In the genomic region with DNA sequence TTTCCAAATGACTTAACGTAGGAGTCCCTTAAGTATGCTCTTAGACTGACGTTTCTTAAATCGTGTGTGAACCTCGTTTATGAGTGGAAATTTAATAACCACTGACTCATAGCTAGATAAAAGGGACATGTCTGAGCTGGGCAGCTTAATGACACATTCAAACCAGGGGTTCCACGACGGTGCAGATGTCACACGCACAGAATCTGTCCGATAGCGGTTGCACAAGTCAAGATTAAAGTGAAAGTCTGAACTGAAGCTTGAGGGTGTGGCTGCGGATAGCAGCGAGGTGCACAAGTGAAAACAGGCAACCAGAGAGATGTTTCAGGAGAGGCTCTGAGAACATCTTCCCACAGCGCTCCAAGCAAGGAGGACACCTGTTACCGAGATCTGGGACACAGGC, we compare ENCODE assay signal across 13 mouse cellular contexts. TPM values are rescaled to one million over a fixed set of nuclear protein-coding genes. Genes with fewer than 3 reads are reported as not detected.
DNase-seq lines count a peak whose midpoint lies in the region; ATAC-seq and TF ChIP-seq lines count a peak whose summit lies in the region.
"Had no signal": no experiment of that assay in that cellular context is flagged by ENCODE, and none has a peak within 500 bp of the region (broad histone marks: within the 10 kb centered on the region; RNA-seq: fewer than 3 reads in every experiment).

No protein-coding gene starts in this region.

- H3K4me2 ChIP-seq in kidney, postnatal 0 days (ENCODE audit: low read length): peak overlapping the region; percentile 16; the same call in 1 of the 2 replicates
- peak overlapping the region; percentile 52 for H3K4me2 ChIP-seq in heart, postnatal 0 days (ENCODE audit: low read depth, low read length)

- H3K27ac ChIP-seq in kidney, postnatal 0 days: no peak overlapping the region
- H3K27ac ChIP-seq in heart, postnatal 0 days (ENCODE audit: low read depth): no peak overlapping the region
- H3K27ac ChIP-seq: left cerebral cortex, adult 2 months had no signal

- H3K36me3 ChIP-seq in kidney, postnatal 0 days (ENCODE audit: insufficient read depth, low read length): no peaks in the 10 kb centered on the region
- H3K36me3 ChIP-seq in E14TG2a.4 (ENCODE audit: insufficient read depth, low read length): no peaks in the 10 kb centered on the region
- H3K36me3 ChIP-seq in heart, postnatal 0 days (replicated peaks; ENCODE audit: control insufficient read depth, insufficient read depth, low read length): no peaks in the 10 kb centered on the region

- no peak for DNase-seq in kidney, postnatal 0 days (ENCODE audit: low spot score)
- no peak for DNase-seq in kidney, postnatal 36 days
- DNase-seq in heart, postnatal 0 days (ENCODE audit: low spot score): no peak
- no peak for DNase-seq in ovary, postnatal 36 days (ENCODE audit: low spot score)
- DNase-seq in lung, postnatal 10 days: no peak
- DNase-seq: adrenal gland, adult 8-10 months; cerebellum, adult 2 months; forebrain, postnatal 0 days; kidney, postnatal 10 days; lung, postnatal 14 days had no signal

- ATAC-seq in kidney, postnatal 0 days (replicated peaks; ENCODE audit: low FRiP score, low read depth): no peak
- ATAC-seq in heart, postnatal 0 days (ENCODE audit: insufficient read depth, low read depth): no peak
- peak; percentile 58 for ATAC-seq in megakaryocyte, adult 5-6 weeks (ENCODE audit: poor library complexity, severe bottlenecking)
- ATAC-seq: forebrain, postnatal 0 days had no signal

- TF ChIP-seq EP300 in heart, postnatal 0 days (IDR thresholded peaks at IDR 0.05; ENCODE audit: low read depth): no peak

- H3K9me3 ChIP-seq in kidney, postnatal 0 days (replicated peaks; ENCODE audit: low read length): no peaks in the 10 kb centered on the region
- no peaks in the 10 kb centered on the region for H3K9me3 ChIP-seq in E14TG2a.4 (ENCODE audit: low read length)
- H3K9me3 ChIP-seq in heart, postnatal 0 days (replicated peaks; ENCODE audit: control insufficient read depth, low read length): no peaks in the 10 kb centered on the region

- H3K27me3 ChIP-seq in kidney, postnatal 0 days (ENCODE audit: insufficient read depth, low read length): no peaks in the 10 kb centered on the region
- H3K27me3 ChIP-seq in E14TG2a.4 (ENCODE audit: insufficient read depth, low read length): no peaks in the 10 kb centered on the region
- no peaks in the 10 kb centered on the region for H3K27me3 ChIP-seq in heart, postnatal 0 days (ENCODE audit: control insufficient read depth, insufficient read depth, low read length)

- peaks cover 13% of the 10 kb centered on the region; the same call in 1 of the 2 replicates for H3K4me1 ChIP-seq in kidney, postnatal 0 days (replicated peaks; ENCODE audit: insufficient read depth, low read length)
- H3K4me1 ChIP-seq in E14TG2a.4 (replicated peaks; ENCODE audit: low read depth, low read length): peaks cover 74% of the 10 kb centered on the region
- peaks cover 29% of the 10 kb centered on the region for H3K4me1 ChIP-seq in heart, postnatal 0 days (ENCODE audit: control insufficient read depth, insufficient read depth)

- 42% methylated on average over 13 of the region's 13 CpGs for WGBS in kidney, postnatal 0 days
- WGBS in heart, postnatal 0 days: 49% methylated on average over 13 of the region's 13 CpGs

- H3K4me3 ChIP-seq in kidney, postnatal 0 days (replicated peaks; ENCODE audit: low read depth, low read length): no peak overlapping the region
- H3K4me3 ChIP-seq in E14TG2a.4 (replicated peaks; ENCODE audit: low read length): 0 out of 2 replicates have a peak overlapping the region, but pooled peaks have one; percentile 3
- peak overlapping the region; percentile 7; the same call in 1 of the 2 replicates for H3K4me3 ChIP-seq in heart, postnatal 0 days (ENCODE audit: low read depth, low read length)
- H3K4me3 ChIP-seq: left cerebral cortex, adult 2 months had no signal

- H3K9ac ChIP-seq in kidney, postnatal 0 days (ENCODE audit: low read depth, low read length): no peak overlapping the region
- no peak overlapping the region for H3K9ac ChIP-seq in heart, postnatal 0 days (replicated peaks; ENCODE audit: low read depth, low read length)
- H3K9ac ChIP-seq: forebrain, postnatal 0 days had no signal

- TF ChIP-seq CTCF in kidney, postnatal 0 days (IDR thresholded peaks at IDR 0.05; ENCODE audit: low read depth): no peak
- no peak for TF ChIP-seq CTCF in E14TG2a.4 (conservative IDR thresholded peaks at IDR 0.05; ENCODE audit: low read length)
- no peak for TF ChIP-seq CTCF in heart, postnatal 0 days (IDR thresholded peaks at IDR 0.05; ENCODE audit: low read depth)

RNA-seq across cellular contexts. Expression of a gene that starts 18.6 kb away (rescaled TPM):
- polyA plus RNA-seq in kidney, postnatal 0 days (2015; fragmentation: Nextera tagmentation; extraction: Ambion mirVana): 19.2 and 20.7 TPM in 2 replicates
- total RNA-seq in heart, postnatal 0 days (2014; rRNA removed; ENCODE audit: low replicate concordance): 12.3 and 12.4 TPM in 2 replicates
- 5.8 and 6.0 TPM in 2 replicates for polyA plus RNA-seq in heart, postnatal 0 days (2015; fragmentation: Nextera tagmentation; extraction: Ambion mirVana)
- 5.4 and 7.2 TPM in 2 replicates for total RNA-seq in megakaryocyte, adult 5-6 weeks (2015)
- total RNA-seq in megakaryocyte, adult 5-6 weeks (2017): 9.7 and 11.1 TPM in 2 replicates
